Mouse (Mus musculus) left cerebral cortex, postnatal 25 days (tissue): ENCODE measurements around the gene Poc5. TPM values are rescaled to one million over a fixed set of nuclear protein-coding genes. Genes with fewer than 3 reads are reported as not detected.

Source experiments
- DNase-seq, 2 experiments: peaks; one replicate each; pipeline ENCODE4 v3.0.0; 2022; ENCODE audit warnings: low spot score in 2 of 2, mixed read lengths in 1 of 2
- intact Hi-C: fragments of 180-260 bp; cut with DNase I; formaldehyde crosslinking; loops from one replicate; pipeline ENCODE4 v1.15.1; 2025
- total RNA-seq, 2 experiments: library from RNA; stranded (reverse); gene quantifications; 2 replicates each; pipeline ENCODE4 v1.2.3; 2021

The Poc5 gene
- 10 to 100 TPM; 32.4 to 33.9 TPM for total RNA-seq

DNA sequence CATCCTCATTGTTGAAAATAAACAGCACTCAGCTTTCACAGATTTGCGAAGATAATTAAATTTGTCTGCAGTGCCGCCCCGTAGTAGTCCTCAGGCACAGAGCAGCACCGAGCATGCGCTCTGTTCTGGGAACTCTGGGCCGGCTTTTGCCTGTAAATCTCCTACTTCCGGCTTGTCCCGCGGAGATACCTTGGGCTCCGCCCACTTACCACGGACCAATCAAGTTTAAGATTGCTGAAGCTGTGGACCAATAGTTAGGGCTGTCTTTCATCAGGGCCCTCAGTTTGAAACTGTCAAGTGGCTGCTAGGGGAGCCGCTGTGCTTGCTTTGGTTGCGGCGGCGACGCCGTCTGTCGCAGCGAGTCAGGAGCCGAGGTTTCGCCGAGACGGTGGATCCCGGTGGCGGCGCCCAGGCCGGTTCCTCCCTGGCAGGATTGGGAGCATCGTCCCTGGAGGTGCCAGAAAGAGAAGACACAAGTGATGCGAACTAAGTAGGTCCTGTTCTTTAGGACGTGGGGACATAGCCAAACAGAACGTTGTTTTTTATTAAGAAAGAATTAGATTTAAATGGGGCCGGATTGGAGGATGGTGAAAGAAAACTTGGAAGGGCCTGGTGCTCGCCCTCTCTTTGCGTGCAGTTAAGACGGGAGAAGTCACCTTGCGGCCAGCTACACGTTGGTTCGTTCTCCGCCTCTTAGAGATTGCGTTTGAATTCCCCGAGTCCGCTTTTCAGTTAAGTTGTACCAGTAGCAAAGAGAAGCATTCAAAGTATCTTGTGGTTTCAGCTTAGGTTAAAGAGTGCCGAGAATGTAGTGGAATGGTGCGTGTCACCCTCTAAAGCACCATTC is at the start of gene Poc5:
TSS of gene Poc5 (plus strand) at position 253 of the 847 bp plus-strand sequence.
- DNase-seq, result peak; percentile 100
- intact Hi-C loops, result loop anchor here (5.0 kb wide), 1 partner anchor 256 kb away; the partner anchor contains the start of gene Sv2c

DNA sequence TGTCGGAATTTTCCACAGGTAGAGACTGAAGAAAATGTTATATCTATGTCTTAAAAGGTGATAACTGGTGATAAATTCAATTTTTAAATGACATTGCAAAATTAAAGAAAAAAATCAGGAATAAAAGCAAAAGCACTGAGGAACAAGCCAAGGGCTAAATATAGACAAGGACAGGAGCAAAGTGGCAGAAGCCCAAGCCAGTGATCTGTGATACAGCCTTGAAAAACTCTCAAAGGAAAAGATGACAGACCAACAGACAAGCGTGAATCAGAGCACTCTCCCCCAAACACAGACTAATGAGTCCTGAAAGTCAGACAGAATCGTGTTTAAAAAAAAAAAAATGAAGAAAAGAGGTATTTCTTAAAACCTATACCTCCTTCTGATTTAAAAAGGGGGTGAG is 46.6 kb upstream of the Poc5 start:
- intact Hi-C loops, result no loop called here
- no peak for DNase-seq

DNA sequence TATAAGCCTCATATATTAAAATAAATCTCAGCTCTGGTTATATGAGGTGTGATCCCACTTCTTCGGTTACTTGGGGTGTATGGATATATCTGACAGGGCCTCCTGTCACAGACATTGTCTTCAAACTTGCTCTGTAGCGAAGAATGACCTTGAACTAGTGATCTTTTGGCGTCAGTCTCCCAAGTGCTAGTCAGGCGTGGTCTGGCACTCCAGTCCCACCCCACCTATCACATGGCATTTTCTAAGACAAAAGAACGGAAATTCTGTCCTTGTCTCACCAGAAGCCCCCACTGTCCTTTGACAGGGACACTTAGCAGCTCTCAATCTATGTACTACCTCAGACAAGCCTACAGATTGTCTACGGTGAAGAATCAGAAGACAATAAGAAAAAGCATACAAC is 43.3 kb upstream of the Poc5 start:
- DNase-seq, result no peak
- intact Hi-C loops, result no loop called here

DNA sequence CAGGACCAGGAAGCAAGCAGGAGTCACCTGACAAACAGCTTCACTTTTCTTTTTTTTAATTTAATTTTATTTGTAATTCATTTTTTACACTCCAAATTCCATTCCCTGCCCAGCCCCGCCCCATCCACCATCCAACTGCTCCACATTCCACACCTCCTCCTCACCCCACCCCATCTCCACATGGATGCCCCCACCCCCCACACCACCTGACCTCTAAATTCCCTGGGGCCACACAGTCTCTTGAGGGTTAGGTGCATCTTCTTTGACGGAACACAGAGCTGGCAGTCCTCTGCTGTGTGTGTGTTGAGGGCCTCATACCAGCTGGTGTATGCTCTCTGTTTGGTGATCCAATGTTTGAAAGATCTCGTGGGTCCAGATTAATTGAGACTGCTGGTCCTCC is 41.5 kb upstream of the Poc5 start:
- intact Hi-C loops, result no loop called here
- no peak for DNase-seq

DNA sequence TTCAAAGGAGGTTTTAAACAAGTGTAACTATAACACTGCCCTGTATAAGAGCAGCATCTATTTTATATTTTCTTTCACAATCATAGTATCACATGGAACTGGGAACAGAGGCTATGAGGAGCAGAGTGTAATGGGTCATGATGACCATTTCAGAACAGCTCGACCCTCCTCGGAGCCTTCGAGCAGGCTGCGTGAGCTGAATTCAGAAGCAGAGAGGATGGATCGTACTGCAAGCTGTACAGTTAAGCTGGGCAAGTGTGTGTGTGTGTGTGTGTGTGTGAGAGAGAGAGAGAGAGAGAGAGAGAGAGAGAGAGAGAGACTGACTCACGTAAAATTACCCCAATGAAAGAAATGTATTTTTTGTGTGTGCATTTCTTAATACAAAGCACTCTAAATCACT is 37.9 kb upstream of the Poc5 start:
- DNase-seq, result no peak
- intact Hi-C loops, result no loop called here

DNA sequence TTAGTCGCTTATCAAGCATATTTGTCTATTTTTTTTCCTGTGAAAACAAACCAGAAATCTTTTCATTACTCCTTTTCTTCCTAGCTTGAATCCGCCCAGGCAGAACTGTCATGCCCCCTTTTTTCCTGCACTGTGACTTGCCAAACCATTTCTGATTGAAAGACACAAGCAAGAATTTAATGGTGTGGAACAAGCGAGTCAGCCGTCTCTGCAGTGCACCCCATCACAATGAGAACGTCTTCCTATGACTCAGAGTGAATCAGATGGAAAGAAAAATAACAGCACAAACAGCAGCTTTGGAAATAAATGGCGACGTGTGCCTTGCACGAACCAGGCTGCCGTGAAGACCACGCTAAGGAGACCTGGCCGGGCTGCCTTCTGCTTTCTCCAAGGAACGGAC is 36.8 kb upstream of the Poc5 start:
- intact Hi-C loops, result no loop called here
- peak in 1 of 2 experiments; percentile 25 for DNase-seq

DNA sequence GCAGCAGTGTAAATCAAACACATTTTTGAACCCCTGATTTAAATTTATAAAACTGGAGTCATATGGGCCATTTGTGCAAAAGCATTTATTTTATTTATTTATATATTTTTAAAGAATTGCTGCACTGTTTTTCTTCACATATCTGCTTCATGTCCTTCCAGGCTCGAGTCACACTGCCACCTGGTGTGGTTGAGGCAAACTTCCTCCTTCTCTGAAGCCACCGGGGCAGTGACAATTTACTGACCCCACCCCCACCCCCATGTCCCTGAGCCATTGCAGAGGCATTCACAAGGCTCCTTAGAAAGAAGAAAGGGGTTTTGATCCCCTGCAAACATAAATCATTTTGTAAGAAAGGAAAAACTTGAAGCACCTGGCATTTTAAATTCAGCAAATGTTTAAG is 12.6 kb upstream of the Poc5 start:
- DNase-seq, result no peak

DNA sequence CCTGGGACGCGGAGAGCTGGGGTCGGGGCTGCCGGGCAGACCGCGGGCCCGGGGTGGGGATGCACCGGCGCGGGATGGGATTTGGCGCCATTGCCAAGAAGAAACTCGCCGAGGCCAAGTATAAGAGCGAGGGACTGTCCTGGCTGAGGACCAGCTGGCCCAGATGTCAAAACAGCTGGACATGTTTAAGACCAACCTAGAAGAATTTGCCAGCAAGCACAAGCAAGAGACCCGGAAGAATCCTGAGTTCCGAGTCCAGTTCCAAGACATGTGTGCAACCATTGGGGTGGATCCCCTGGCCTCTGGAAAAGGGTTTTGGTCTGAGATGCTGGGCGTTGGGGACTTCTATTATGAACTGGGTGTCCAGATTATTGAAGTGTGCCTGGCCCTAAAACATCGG is 11.2 kb upstream of the Poc5 start:
- DNase-seq, result no peak
- intact Hi-C loops, result no loop called here

More for the DNA sequence above, 12.6 kb upstream of the Poc5 start:
- intact Hi-C loops, result loop anchor here (2.0 kb wide), 1 partner anchor 345 kb away; no protein-coding TSS in a partner anchor

DNA sequence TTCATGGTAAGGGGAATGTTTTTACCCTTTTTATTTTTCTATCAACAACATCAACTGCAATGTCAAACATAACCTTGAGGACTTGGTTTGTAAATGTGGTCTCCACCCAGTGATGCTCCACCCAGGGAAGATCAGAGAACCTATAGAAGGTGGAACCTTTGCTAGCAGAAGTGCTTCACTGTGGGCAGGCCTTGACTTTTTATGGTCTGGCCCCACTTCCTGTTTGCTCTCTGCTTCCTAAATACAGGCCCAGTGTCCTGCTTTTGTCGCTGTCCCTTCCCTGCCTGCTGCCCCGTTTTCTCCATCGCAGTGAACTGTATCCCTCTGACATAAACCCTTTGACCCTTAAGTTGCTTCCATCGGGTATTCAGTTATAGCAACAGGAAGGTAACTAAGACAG is 10.2 kb upstream of the Poc5 start:
- intact Hi-C loops, result no loop called here
- no peak for DNase-seq

DNA sequence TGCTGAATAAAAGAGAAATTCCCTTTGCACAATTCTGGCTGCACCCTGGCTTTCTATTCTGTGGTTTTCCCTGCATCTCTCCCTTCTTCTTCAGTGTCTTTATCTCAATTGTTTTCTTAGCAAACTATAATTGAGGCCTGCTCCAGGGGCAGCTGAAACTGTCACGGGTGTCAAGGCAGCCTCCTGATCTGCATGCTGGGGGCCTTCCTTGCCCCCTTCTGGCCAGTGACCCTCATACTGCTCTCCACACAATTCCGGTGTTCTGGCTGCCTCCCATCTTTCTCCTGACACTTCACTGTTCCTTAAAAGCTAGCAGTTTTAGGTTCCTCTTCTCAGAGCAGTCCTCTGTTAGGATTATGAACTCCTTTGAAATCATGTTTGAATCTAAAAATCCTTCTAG is 1.2 kb downstream of the Poc5 start:
- DNase-seq, result no peak
- intact Hi-C loops, result loop anchor here (5.0 kb wide), 1 partner anchor 257 kb away; the partner anchor contains the start of gene Sv2c

DNA sequence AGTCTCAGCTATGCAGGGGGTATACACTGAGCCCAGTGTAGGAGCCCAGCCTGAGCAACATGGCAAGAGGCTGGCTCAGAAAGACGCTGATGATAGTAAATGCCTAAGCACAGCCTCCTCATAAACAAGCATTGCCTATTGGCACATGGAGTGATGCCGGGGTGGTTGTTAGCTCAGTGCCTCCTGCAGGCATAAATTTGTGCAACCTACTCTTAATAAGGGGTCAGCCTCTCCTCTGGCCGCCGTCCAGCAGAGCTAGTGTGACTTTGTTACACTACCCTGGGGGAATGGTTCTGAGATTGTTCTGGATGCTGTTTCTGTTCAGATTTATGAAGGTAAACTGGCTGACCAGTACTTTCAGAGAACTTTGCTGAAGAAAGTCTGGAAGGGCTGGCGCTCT is 13.2 kb downstream of the Poc5 start:
- intact Hi-C loops, result no loop called here
- DNase-seq, result no peak

DNA sequence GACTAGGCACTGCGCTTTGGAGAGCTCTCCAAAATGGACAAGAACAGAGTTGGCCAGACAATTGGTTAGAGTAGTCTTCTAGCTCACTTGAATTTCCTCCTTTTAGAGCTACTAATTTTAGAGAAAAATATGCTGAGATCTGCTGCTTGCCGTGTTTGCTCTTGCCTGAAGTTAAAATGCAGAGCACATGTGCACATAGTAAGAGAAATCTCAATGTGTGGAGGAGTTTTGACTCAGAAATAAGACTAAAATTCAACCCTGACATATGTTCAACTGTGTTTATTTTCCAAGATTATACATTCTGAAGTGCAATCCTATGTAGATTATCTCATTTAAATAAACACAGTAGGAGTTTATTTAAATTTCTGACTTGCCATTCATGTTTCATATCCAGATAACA is 17.4 kb downstream of the Poc5 start:
- intact Hi-C loops, result no loop called here
- peak in 1 of 2 experiments; percentile 80 for DNase-seq

DNA sequence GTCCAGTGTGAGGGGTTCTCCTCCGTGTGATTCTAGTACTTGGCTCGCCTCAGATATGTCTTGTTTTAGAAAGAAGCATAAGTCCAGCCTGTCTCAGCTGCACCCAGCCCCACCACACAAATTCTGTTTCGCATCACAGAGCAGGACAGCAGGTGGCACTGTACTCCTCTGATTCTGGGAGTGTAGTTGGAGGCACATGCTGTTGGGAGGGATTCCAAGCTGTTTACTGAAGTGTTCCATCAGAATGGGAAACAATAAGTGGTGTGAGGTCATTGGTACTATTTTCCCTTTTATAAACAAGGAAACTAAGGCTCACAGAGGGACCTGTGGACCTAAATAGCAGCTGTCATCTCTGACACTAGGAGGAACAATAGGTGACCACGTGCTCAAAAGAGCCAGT is 18.9 kb downstream of the Poc5 start:
- intact Hi-C loops, result no loop called here

DNA sequence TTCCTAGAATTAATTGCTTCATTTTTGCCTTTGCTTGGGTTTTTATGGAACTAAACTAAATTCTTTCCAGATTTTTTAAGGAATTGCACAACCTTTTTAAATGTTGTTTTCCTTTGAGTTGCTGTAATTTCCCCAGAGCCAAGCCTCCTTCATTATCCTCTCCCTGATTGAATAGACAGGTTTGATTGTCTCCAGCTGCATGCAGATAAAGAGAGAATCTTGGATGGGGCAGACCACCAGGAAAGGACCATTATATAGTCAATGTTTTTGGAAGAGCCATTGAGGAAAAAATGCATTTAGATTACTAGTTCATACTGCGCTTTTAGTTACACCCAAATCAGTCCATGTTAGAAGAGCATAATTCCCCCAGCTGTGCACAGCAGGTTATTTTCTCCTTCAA is 20.7 kb downstream of the Poc5 start:
- no peak for DNase-seq
- intact Hi-C loops, result no loop called here

More for the DNA sequence above, 18.9 kb downstream of the Poc5 start:
- peak in 1 of 2 experiments; percentile 39 for DNase-seq

DNA sequence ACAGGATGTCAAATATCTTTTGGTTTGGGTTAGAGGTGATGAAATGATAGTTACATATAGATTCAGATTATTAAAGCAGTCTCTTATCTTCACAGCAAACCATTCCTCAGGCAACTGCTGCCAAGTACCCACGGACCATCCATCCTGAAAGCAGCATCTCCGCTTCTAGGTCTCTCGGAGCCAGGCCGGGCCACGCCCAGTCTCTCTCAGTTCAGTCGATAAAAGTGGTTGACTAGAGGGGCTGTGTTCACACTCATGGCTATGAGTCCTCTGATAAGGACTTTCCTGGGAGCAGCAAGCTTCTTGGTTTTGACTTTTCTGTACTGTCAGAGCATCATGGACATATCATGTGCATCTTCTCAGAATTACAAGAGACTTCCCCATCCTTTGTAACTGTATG is 26.3 kb downstream of the Poc5 start:
- intact Hi-C loops, result no loop called here
- no peak for DNase-seq

DNA sequence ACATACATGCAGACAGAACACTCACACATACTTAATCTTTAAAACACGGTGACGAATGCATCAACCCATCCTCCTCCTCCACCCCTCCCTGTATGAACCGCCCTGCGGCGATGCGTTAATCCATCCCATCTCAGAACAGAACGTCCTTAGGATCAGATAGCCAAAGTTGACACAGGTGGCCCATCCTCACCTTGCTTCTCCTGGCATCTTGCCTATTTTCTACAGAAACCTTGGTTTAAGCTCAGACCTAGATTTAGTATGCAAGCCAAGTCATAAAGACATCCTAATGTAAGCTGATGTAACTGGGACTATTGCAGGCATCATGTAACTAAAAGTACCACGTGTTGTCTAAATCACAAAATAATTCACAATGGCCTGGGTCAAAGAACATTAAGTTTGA is 28.3 kb downstream of the Poc5 start:
- no peak for DNase-seq
- intact Hi-C loops, result no loop called here

DNA sequence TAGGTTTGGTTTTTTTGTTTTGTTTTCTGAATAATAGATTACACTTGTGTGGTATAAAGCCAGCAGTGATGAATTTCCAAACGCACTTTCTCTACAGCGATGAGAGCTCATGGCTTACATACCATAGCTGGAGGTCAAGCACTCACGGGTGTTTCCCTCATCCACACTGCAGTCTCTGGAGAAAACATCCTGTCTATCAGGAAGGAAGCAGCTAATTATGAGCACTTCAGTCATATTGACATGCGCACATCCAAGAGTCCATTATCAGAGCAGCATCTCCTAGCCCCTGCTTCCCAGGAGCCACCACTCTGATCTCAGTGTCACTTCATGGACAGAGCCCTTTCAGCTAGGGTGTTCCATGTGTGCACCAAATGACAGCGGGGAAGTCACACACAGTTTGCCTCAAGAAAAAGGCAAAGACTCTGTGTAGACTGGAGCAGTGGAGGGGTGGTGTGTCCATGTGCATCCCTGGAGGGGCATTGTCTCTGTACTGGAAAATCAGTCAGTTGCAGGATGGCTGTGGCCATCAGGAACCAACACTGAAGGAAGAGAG is 29.2 kb downstream of the Poc5 start:
- intact Hi-C loops, result no loop called here
- DNase-seq, result no peak

DNA sequence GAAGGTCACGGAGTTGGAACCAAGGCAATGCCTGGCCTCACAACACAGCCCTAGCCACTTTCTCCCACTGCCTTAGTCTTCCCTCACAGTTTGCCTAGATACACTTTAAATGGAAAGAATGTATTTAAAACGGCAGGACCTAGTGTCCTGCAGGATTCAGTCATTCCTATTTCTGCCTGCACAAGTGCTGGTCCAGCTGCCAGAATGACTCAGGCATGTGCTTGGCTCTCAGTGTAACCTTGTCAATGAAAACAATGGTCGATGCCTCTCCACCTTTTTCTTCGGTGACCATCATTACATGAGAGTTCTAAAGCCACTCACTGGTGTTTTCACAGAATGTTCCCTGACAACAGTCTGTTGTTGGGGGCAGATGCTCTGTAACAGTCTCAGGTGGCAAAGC is 30.4 kb downstream of the Poc5 start:
- intact Hi-C loops, result no loop called here
- no peak for DNase-seq

DNA sequence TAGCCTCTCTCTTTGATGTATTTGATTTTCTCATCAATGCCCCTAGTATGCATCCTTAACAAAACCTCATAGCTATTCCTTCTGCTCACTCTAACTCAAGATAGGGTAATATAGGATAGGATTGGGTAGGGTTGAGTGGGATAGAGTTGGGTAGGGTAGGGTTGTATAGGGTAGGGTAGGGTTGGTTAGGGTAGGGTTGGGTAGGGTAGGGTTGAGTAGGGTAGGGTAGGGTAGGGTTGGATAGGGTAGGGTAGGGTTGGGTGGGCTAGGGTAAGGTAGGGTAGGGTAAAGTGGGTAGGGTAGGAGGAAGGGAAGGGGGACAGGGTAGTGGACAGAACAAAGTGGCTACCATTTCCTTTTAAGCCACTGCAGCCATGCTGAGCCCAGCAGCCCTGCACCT is 33.1 kb downstream of the Poc5 start:
- DNase-seq, result no peak
- intact Hi-C loops, result no loop called here

DNA sequence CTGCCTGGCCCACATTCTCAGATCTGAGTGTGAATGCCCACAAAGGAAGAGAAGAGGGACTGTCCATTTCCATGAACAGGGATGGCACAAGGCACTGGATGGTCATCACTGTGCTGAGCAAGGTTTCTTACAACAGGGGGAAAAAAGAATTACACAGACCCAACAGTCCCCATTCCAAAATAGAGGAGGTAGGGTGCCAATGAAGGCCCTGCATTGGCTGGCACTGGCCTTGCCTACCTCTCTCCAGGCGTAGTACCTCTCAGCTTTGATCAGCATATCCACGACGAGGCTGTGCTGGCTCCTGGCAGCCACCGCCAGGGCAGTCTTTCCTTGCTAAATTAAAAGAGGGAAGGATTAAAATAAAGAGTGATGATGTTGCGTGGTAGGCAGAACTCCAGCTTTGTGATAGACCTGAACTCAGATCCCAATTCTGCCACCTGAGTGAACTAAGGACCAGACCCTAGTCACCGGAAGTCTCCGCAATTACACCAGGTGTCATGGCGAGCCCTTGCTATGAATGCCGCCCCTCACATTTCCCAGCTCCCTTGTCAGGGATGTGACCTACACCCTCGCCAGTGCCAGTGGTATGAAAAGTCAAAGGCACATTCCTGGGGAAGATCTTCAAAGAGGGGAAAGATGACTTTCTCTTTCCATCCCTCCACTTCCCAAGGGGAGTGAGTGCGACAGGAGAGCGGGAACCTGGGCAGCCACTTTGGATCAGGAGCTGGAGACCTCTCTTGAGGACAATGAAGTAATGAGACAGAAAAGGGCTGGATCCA is 36.6 kb downstream of the Poc5 start:
- no peak for DNase-seq
- intact Hi-C loops, result no loop called here

DNA sequence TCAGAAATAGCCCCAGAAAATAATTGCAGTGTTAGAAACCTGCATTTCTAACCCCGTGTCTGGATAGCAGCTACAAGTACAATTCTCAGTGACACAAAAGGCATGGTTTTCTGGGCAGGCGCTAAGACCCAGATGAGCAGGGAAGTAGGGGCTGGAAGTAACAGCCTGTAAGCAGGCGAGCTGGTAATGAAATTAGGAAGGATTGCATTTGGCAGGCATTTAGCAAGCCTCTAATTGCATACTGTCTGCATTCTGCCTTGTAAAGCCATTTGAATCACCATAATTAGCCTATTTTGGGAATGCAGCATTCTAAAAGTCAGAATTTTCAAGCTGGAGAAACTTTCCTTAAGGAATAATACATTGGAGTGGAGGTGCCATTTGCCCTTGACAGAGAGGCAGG is 38.0 kb downstream of the Poc5 start:
- DNase-seq, result peak in 1 of 2 experiments; percentile 39
- intact Hi-C loops, result no loop called here
